Mouse (Mus musculus) stomach, postnatal 0 days (tissue): ENCODE measurements around the gene Rabgap1l. TPM values are rescaled to one million over a fixed set of nuclear protein-coding genes. Genes with fewer than 3 reads are reported as not detected.

ENCODE experiments used
- ATAC-seq: fragments of 200-750 bp; cut with Nextera tagmentation; 2 replicates; pipeline ENCODE4 v1.8.0; 2017; ENCODE audit not compliant: low FRiP score, low TSS enrichment
- DNase-seq: peaks from one replicate; pipeline ENCODE4 v3.0.0-alpha.2; 2016; ENCODE audit warnings: low spot score
- H3K27ac ChIP-seq: fragments of 300-500 bp; sonication (generic); replicated peaks from 2 replicates; pipeline ENCODE4 v1.5.1; 2014; ENCODE audit warnings: mild to moderate bottlenecking, control low read depth
- H3K27me3 ChIP-seq: fragments of 300-500 bp; sonication (generic); 2 replicates; pipeline ENCODE4 v1.6.1; 2014; ENCODE audit warnings: low read length; ENCODE audit not compliant: control insufficient read depth, insufficient read depth
- H3K36me3 ChIP-seq: fragments of 300-500 bp; sonication (generic); 2 replicates; pipeline ENCODE4 v1.6.1; 2014; ENCODE audit warnings: low read length, mixed read lengths; ENCODE audit not compliant: control insufficient read depth, insufficient read depth
- H3K4me1 ChIP-seq: fragments of 300-500 bp; sonication (generic); replicated peaks from 2 replicates; pipeline ENCODE4 v1.6.1; 2014; ENCODE audit warnings: antibody characterized with exemption; ENCODE audit not compliant: control insufficient read depth, insufficient read depth
- H3K4me2 ChIP-seq: fragments of 300-500 bp; sonication (generic); replicated peaks from 2 replicates; pipeline ENCODE4 v1.6.1; 2014; ENCODE audit warnings: low read depth, mild to moderate bottlenecking, control low read depth, moderate library complexity
- H3K4me3 ChIP-seq: fragments of 300-500 bp; sonication (generic); 2 replicates; pipeline ENCODE4 v1.5.1; 2014; ENCODE audit warnings: low read depth, low read length, control low read depth
- H3K9ac ChIP-seq: fragments of 300-500 bp; sonication (generic); 2 replicates; pipeline ENCODE4 v1.6.1; 2014; ENCODE audit warnings: mild to moderate bottlenecking, low read length, control low read depth, mixed read lengths
- H3K9me3 ChIP-seq: fragments of 300-500 bp; sonication (generic); 2 replicates; pipeline ENCODE4 v1.6.1; 2016; ENCODE audit warnings: low read length; ENCODE audit not compliant: control insufficient read depth
- CTCF ChIP-seq: IDR thresholded peaks from 2 replicates; pipeline ENCODE4 v1.5.1; 2016; ENCODE audit warnings: antibody characterized with exemption, low read depth, mild to moderate bottlenecking, moderate library complexity
- EP300 ChIP-seq: optimal IDR thresholded peaks from 2 replicates; pipeline ENCODE3; 2016; ENCODE audit warnings: antibody characterized with exemption
- WGBS: fragments of 180-500 bp; shearing (Covaris S2); extraction: QIAGEN DNeasy Blood & Tissue Kit; methylation state at CpG from one replicate; pipeline ENCODE4 v1.1.7; 2014; 5-methylcytosine and 5-hydroxymethylcytosine counted together
- polyA plus RNA-seq: library from polyadenylated mRNA; unstranded; fragments of >200 nt; fragmentation: Nextera tagmentation; extraction: Ambion mirVana; gene quantifications from 2 replicates; pipeline ENCODE4 v1.2.1, GENCODE M21; 2015

Gene Rabgap1l
- polyA plus RNA-seq, 1 experiment from 2014 or later = 19.6 TPM

DNA sequence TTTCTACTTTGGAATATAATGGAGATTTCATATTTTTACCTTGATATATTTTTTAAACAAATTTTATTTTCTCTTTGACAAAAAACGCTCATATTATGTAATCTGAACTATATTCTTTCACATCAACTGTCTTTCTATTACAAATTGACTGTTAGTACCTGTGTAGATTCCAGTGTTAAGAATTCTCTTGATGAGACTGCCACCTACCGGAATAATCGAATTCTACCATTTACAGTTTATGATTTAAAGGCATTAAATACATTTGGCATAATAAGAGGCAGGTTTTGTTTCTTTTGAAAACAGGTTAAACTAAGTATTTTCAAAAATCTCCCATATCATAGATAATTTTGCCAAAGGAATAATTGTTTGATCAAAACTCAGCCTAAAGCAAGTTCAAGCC, 75.3 kb downstream of the Rabgap1l start:
- Histone ChIP-seq H3K4me2 (no peak overlapping the region), H3K27ac (no peak overlapping the region), H3K9ac (no peak overlapping the region), H3K36me3 (no peaks in the 10 kb centered on the region), H3K4me1 (no peaks in the 10 kb centered on the region), H3K4me3 (no peak overlapping the region), H3K27me3 (no peaks in the 10 kb centered on the region), H3K9me3 (no peaks in the 10 kb centered on the region)
- TF ChIP-seq CTCF = peak; percentile 82
- no peak for TF ChIP-seq EP300
- no peak for DNase-seq
- WGBS = 10% methylated on average over 3 of the region's 3 CpGs
- no peak for ATAC-seq

DNA sequence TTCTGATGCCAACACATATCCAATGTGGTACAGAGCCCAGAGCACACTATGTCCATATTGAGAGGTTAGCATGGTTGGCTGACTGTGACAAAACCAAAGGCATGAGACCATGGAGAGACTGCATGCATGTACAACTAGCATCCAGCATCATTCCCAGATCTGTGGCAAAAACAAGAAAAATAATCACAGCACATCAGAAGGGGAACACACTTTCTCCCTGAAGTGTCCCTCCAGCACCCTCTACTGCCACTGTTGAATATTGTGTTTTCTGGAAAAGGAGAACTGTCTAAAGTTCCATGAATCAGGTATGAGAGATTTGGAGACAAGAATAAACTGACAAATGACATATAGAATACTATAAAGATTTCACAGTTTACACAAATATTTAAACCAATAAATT, 78.3 kb downstream of the Rabgap1l start:
- Histone ChIP-seq H3K9me3 (no peaks in the 10 kb centered on the region), H3K4me2 (no peak overlapping the region), H3K27me3 (no peaks in the 10 kb centered on the region), H3K4me3 (no peak overlapping the region), H3K4me1 (no peaks in the 10 kb centered on the region), H3K36me3 (no peaks in the 10 kb centered on the region), H3K9ac (no peak overlapping the region), H3K27ac (no peak overlapping the region)
- ATAC-seq = no peak
- DNase-seq = no peak
- TF ChIP-seq CTCF (peak; percentile 74), EP300 (no peak)

DNA sequence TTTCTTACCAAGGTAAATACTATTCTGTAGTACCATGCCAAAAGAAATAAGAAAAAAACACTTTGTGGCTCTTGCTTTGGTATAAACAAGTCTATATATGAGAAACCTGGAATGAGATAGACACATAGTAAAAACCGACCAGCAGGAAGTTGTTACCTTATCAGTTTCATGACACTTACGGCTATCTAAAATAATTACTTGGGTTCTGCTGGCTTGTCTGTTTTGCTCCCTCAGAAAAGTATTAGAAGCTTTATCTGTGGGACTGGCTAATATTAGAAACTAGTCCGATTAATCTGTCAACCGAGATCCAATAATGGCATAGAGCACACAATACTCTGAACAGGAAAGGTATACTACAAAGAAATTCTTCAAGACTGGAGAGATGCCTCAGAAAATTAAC, 79.1 kb downstream of the Rabgap1l start:
- ATAC-seq = no peak
- Histone ChIP-seq H3K4me1 (no peaks in the 10 kb centered on the region), H3K27ac (no peak overlapping the region), H3K9me3 (no peaks in the 10 kb centered on the region), H3K4me3 (no peak overlapping the region), H3K27me3 (no peaks in the 10 kb centered on the region), H3K36me3 (no peaks in the 10 kb centered on the region), H3K9ac (no peak overlapping the region), H3K4me2 (no peak overlapping the region)
- TF ChIP-seq CTCF = no peak
- no peak for TF ChIP-seq EP300
- 80% methylated on average over 4 of the region's 4 CpGs for WGBS
- no peak for DNase-seq

DNA sequence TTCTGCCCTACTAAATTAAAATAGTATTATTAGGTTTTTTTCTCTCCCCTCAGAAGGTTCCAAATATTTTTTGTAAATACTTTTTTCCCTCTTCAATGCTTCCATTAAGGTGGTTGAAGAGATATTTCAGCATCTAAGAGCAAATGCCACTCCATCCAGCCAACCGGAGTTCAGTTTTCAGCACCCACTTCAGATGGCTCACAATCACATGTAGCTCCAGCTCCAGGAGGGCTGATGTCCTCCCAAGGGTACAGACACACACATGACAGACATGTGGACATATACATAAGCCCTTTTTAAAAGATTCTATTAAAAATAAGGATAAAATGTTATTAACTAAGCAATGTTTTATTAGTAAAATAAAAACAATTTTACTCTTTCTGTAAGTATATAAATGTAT, 79.6 kb downstream of the Rabgap1l start:
- DNase-seq = no peak
- H3K4me1 ChIP-seq = no peaks in the 10 kb centered on the region
- no peak overlapping the region for H3K4me3 ChIP-seq
- no peak overlapping the region for H3K27ac ChIP-seq
- no peak overlapping the region for H3K4me2 ChIP-seq
- H3K36me3 ChIP-seq = no peaks in the 10 kb centered on the region
- TF ChIP-seq CTCF = no peak
- TF ChIP-seq EP300 = no peak
- no peaks in the 10 kb centered on the region for H3K9me3 ChIP-seq
- H3K27me3 ChIP-seq = no peaks in the 10 kb centered on the region
- ATAC-seq = no peak
- H3K9ac ChIP-seq = no peak overlapping the region
- WGBS = 98% methylated on average over 1 of the region's 1 CpGs

DNA sequence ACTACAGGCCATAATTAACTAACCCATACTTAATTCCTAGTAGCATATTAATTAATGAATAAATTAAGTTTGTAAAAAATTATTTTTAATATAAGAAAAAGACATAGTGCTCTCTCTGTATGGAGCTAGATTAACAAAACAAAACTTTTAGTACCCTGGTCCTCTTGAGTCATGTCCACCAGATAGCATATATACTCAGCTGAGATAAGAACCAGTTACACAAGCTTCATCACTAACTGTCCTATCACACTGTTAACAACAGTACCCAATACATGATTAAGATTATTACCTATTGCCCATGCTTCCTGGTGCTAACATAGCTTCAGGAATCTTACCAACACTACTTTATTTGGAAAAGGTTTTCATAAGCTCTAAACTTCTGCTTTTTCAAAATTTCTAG, 82.5 kb downstream of the Rabgap1l start:
- H3K4me2 ChIP-seq = no peak overlapping the region
- no peak overlapping the region for H3K9ac ChIP-seq
- H3K9me3 ChIP-seq = no peaks in the 10 kb centered on the region
- ATAC-seq = no peak
- no peaks in the 10 kb centered on the region for H3K36me3 ChIP-seq
- no peak for TF ChIP-seq CTCF
- TF ChIP-seq EP300 = no peak
- DNase-seq = no peak
- no peaks in the 10 kb centered on the region for H3K27me3 ChIP-seq
- H3K27ac ChIP-seq = no peak overlapping the region
- no peaks in the 10 kb centered on the region for H3K4me1 ChIP-seq
- H3K4me3 ChIP-seq = no peak overlapping the region

DNA sequence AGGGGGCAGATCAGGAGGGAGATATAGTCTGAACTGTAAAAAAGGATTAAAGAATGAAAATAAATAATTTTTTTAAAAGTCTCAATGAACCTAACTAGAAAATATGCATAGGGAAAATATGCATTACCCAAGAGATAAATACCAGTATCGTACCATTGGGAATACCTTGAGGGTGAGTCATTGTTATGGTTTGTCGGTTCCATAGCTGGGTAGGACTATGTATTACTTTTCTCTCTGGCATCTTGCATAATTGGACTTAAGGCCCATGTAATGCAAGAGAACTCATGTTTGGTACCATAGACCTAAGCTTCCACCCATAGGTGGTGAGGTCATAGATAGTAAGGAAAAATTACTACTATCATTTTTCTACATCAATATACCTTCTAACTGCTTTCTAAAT, 88.4 kb downstream of the Rabgap1l start:
- 63% methylated on average over 2 of the region's 2 CpGs for WGBS
- Histone ChIP-seq H3K36me3 (no peaks in the 10 kb centered on the region), H3K9ac (no peak overlapping the region), H3K27me3 (no peaks in the 10 kb centered on the region), H3K4me2 (no peak overlapping the region), H3K4me1 (no peaks in the 10 kb centered on the region), H3K4me3 (no peak overlapping the region), H3K27ac (no peak overlapping the region), H3K9me3 (no peaks in the 10 kb centered on the region)
- TF ChIP-seq EP300 (no peak), CTCF (no peak)
- DNase-seq = no peak
- ATAC-seq = no peak
